Mouse (Mus musculus) heart, postnatal 25 days (tissue): ENCODE results near the gene Vav2. TPM values are rescaled to one million over a fixed set of nuclear protein-coding genes. Genes with fewer than 3 reads are reported as not detected.

Experiments used
- DNase-seq: peaks from one replicate; pipeline ENCODE4 v3.0.0; 2022; ENCODE audit warnings: low spot score
- intact Hi-C: fragments of 180-260 bp; cut with DNase I; formaldehyde crosslinking; loops from one replicate; pipeline ENCODE4 v1.15.1; 2025
- total RNA-seq, 2 experiments: library from RNA; stranded (reverse); gene quantifications; 2 replicates each; pipeline ENCODE4 v1.2.3; 2021

Vav2 gene
- total RNA-seq = 10 to 100 TPM; 12.7 to 13.6 TPM

- intact Hi-C loops = no loop called here
These were observed at the start of gene Vav2 for GRCm38 (mm10) chr2:27426855-27427457. TSS of gene Vav2 (minus strand) at chr2:27427033.

DNA sequence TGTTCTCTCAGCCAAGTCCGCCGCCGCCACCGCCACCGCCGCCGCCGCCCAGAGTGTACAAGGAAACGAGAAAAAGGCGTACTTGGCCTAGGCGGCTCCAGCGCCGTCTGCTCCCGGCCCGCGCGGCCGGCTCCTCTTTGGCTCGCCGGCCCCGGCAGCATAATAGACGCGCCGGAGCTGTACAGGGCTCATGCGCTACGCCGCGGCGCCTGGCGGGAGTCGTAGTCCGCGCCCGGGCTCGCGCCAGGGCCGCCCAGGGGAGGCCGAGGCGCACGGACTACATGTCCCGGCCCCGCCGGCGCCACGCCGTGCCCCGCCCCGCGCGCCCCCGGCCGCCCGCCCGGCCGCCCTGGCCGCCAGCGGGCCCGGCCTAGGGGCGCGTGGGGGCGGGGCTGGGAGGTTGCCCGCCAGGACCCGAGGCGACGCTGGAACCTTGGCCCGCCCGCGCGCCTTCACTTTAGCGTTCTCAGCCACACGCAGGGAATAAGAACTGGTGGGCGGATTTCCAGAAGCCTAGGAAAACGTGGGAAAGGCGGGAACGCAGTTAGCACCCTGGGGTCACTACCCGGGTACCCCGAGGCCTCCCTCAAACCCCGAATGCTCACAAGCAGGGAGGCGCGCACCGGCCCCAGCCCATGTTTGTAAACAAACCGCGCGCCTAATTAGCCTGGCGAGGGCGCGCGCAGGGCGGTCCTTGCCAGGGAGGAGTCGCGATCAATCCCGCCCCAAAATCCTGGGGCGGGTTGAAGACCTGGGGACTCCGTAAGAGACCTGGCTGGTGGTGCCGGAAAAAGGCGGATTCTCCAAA lies 48.9 kb upstream of the Vav2 start:
- intact Hi-C loops = loop anchor here (2.0 kb wide), 1 partner anchor 39 kb away; the partner anchor contains the start of gene Wdr5
- peak; percentile 92 for DNase-seq

More at GRCm38 (mm10) chr2:27426855-27427457, at the start of gene Vav2:
- DNase-seq = peak; percentile 86

GRCm38 (mm10) chr2:27474621-27475484 lies 48.0 kb upstream of the Vav2 start:
- peak; percentile 35 for DNase-seq
- intact Hi-C loops = no loop called here

DNA sequence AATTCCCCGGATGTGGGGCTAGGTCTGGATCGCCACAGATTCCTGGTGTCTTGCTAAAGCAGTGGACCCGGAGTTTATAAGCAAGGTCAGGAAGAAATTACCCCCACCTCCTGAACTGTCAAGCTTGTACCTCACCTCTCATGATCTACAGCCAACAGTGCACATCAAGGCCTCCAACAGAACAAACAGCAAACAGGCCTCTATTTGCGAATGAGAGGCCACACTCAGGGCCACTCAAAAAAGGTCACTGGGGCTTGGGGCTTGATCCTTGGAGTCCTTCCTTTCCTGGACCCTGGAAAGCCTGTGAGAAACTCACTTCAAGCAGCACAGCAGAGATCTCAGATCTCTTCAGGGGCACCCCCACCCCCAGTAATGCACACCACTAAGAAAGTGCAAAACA lies 47.1 kb upstream of the Vav2 start:
- intact Hi-C loops = no loop called here
- DNase-seq = no peak

GRCm38 (mm10) chr2:27473061-27473765 lies 46.4 kb upstream of the Vav2 start:
- intact Hi-C loops = no loop called here
- DNase-seq = no peak

DNA sequence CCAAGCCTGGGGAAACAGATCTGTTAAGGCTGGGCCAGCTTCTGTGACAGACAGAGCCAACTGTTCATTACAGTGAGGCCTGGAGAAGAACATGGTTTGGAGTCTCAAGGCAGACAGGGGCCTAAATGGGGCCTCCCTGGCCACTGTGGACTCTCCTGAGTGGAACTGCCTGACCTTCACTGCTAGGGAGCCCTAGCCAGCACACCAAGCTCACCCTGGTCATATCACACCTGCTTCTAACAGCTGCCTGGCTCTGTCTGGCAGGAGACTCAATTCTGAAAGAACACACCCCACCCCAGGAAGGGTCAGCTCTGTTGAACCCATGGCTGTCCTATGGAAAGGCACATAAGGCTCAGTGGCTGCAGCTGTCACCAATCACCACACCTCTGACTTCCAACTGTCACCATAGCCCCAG lies 44.3 kb upstream of the Vav2 start:
- intact Hi-C loops = no loop called here

GRCm38 (mm10) chr2:27470535-27470934 lies 43.7 kb upstream of the Vav2 start:
- intact Hi-C loops = no loop called here
- DNase-seq = no peak

More for the DNA sequence above, 44.3 kb upstream of the Vav2 start:
- no peak for DNase-seq

GRCm38 (mm10) chr2:27469991-27470355 lies 43.1 kb upstream of the Vav2 start:
- DNase-seq = no peak
- intact Hi-C loops = no loop called here

- no peak for DNase-seq
- intact Hi-C loops = no loop called here
These were observed 42.6 kb upstream of the Vav2 start for GRCm38 (mm10) chr2:27469292-27469990.

DNA sequence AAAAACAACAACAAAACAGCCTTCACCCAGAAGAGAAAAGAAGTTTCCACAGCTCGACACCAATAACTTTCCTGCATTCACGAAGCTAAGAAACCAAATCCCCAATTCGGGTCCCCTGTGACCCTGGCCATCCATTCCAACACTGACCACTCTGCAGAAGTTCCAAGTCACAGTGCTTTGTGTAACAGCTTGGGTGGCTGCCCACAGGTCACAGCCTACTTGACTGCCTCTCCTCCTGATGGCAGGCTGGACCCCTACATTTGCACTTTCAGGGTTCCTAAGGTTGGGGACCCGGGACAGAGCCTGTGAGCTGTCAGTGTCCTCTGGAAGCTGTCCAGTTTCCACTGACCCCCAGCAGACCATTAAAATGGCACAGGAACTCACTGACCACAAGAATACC lies 36.1 kb upstream of the Vav2 start:
- no peak for DNase-seq
- intact Hi-C loops = no loop called here

DNA sequence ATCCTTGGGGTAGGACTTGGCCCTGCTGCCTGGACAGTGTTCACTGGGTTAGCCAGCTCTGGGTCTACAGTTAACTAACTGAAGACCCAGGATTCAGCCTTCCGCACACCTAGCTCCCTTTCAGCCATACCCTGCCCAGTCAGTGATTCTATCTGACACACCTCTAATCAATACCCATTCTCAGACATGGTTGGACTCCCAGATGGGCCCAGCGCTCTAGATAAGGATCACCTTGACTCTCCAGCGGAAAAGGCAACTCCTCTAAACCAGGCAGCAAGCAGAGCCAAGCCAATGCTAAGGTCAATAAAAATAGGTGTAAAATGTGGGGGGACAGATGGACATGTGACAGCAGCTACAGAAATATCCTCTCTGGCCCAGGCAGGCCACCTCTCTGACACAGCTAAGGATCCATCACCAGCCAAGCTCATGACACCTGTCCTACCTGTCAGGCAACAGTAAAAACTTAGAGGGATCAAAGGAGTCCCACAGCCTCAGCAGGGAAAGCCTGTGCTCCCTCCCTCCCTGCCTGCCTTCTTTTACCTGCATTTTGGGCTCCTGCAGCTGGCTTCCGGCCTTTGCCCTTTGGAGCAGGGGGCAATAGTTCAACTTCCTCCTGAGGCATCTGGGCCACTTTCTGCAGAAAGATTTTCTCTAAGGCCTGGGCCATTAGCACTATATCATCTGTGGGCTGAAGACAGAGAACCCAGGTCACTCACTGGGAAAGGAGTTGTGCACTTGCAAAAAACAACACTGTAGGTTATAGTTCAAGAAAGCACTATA lies 35.2 kb upstream of the Vav2 start:
- intact Hi-C loops = no loop called here
- no peak for DNase-seq

GRCm38 (mm10) chr2:27460651-27461050 lies 33.8 kb upstream of the Vav2 start:
- DNase-seq = no peak
- intact Hi-C loops = no loop called here

- intact Hi-C loops = no loop called here
These were observed 33.3 kb upstream of the Vav2 start for GRCm38 (mm10) chr2:27460163-27460562.

GRCm38 (mm10) chr2:27459735-27460134 lies 32.9 kb upstream of the Vav2 start:
- no peak for DNase-seq
- intact Hi-C loops = no loop called here

More at GRCm38 (mm10) chr2:27460163-27460562, 33.3 kb upstream of the Vav2 start:
- no peak for DNase-seq

GRCm38 (mm10) chr2:27450226-27450625 lies 23.4 kb upstream of the Vav2 start:
- intact Hi-C loops = no loop called here
- DNase-seq = no peak

GRCm38 (mm10) chr2:27447782-27448181 lies 20.9 kb upstream of the Vav2 start:
- intact Hi-C loops = no loop called here
- DNase-seq = no peak

DNA sequence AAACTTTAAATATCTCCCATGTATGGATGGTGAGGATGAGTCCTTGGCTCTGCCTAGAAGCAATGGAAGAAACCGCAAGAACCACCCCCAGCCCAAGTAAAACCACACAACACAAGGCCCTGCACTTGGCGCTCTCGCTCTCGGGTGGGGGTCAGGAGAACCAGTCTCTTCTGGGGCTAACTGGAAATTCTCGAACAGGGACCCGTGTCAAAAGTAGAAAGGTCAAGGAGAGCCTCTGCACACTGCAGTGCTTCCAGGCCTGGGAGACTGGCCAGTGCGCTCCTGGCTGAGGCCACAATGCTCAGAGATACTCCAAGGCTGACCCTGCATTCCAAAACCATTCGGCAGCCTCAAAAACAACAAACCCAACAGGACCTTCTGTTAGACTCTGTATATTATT lies 20.0 kb upstream of the Vav2 start:
- DNase-seq = no peak
- intact Hi-C loops = no loop called here

DNA sequence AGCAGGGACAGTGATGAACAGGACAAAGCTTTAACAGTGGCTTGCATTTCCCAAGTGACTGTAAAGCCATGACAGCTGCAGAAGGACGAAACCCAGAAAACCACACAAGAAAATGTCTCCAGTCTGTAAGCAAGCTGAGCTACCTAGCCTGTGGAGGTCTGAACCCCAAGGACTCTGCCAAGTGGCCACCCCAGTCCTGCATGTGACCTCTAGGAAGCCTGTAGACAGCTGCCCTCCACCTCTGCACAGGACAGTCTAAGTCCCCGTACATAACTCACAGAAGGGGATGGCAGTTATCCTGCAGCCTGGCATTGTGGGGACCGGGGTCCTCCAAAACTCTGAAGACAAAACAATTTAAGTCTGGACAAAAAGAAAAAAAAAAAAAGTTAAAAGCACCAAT lies 19.1 kb upstream of the Vav2 start:
- intact Hi-C loops = no loop called here
- no peak for DNase-seq

- intact Hi-C loops = no loop called here
These were observed 16.5 kb upstream of the Vav2 start for GRCm38 (mm10) chr2:27443450-27443708.

More at GRCm38 (mm10) chr2:27443450-27443708, 16.5 kb upstream of the Vav2 start:
- no peak for DNase-seq
